Mouse (Mus musculus): ENCODE measurements around the gene Pnpla2.

The Pnpla2 gene

DNA sequence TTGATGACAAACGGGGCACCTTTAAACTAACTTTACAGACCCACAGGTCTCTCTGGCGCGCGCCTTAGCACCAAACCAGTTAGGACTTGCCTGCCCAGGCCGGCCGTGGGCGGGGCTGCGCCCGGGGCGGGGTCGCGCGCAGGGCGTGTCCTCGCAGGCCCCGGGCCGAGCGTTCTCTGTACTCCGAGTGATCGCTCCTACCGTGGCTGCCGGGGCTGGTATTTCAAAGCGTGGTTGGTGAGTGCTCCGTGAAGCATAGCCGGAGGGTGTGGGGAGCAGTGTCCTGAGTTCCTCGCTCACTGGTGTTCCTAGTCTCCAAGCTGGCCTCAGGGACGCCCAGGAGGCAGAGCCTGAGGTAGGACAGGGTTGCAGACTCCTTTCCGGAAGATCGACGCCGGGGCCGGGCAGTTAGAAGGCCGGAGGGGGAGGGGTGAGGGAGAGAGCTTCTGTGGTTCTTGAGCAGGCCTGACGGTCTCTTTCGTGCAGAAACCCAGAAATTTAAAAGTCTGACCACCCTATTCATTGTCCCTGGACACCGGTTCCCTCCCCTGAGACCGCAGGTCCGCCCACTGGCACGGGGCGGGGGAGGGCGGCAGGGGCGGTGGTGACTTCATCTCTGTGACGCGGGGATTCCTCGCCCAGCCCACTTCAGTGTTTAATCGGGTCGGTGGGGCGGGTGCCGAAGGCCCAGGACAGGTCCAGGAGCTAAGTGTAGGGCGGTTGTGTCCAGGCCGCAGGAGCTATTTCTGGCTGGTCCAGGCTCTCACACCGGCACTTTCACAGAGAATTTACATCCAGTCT is 12.4 kb downstream of the Pnpla2 start, which contains the start of gene Cd151:
Gene Cd151 (plus strand): TSS at position 163 of the 801 bp plus-strand sequence.
- DNase-seq (ENCODE audit: low spot score in 2 of 2): peak; percentile 78 to 81

DNA sequence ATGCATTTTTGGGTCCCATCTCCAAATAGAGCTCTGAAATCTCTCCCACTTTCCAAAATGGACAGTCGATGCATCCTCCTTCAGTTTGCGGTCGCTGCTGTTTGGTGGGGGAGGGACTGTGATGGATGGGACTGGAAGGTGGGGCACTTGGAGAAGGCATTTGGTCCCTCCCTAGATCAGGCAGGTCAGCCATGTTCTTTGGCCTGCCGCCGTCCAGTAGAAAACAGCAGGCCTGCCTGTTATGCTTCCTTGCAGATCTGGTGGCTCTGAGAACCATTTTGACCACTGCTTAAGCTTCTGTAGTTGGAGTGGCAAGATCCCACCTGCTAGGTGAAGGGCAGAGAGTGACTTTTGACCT is 13.1 kb downstream of the Pnpla2 start:
- DNase-seq (ENCODE audit: low spot score in 2 of 2): peak in 1 of 2 experiments; percentile 34

DNA sequence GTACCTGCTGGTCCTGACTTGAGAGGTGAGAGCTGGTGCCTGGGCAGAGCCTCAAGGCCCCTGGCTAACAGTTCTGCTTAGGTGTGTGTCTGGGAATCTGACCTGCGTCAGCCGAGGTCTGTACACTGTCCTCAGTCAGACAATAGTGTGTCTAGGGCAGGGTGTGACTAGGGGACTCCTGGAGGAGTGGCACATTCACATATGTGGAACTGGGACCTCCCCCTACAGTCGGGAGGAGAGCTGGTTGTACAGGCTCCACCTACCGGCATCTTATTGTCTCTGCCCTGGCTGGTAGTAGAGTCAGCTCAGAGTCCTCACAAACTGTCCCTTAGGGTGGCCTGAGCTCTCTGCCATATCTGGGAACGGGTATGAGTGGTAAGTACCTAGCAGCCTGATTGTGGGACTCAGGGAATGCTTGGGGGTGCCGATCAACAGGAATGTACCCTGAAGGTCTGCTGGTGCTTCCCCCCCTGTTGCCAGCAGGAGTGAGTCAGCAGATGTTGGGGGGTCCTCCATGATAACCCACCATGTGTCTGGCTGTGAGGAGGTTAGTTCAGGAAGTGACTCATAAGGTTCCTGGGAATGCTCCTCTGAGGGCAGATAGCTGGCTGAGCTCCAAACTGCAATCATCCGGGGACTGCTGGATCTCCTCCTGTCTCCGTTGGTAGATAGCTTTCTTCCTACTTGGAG is 13.7 kb downstream of the Pnpla2 start:
- DNase-seq (ENCODE audit: low spot score in 2 of 2): peak; percentile 72 to 84

DNA sequence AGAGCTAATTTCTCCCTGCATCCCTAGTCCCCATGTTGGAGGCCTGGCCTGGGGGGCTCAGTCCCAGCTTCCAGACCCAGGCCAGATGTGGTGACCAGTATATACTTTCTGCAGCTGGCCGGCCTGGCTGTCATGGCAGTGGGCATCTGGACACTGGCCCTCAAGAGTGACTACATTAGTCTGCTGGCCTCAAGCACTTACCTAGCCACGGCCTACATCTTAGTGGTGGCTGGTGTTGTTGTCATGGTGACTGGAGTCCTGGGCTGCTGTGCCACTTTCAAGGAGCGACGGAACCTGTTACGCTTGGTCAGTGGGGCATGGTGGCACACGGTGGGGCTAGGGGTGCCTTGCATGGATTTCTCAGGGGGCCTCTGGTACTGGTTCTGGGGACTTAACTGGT is 14.4 kb downstream of the Pnpla2 start:
- peak in 1 of 2 experiments; percentile 45 for DNase-seq (ENCODE audit: low spot score in 2 of 2)

DNA sequence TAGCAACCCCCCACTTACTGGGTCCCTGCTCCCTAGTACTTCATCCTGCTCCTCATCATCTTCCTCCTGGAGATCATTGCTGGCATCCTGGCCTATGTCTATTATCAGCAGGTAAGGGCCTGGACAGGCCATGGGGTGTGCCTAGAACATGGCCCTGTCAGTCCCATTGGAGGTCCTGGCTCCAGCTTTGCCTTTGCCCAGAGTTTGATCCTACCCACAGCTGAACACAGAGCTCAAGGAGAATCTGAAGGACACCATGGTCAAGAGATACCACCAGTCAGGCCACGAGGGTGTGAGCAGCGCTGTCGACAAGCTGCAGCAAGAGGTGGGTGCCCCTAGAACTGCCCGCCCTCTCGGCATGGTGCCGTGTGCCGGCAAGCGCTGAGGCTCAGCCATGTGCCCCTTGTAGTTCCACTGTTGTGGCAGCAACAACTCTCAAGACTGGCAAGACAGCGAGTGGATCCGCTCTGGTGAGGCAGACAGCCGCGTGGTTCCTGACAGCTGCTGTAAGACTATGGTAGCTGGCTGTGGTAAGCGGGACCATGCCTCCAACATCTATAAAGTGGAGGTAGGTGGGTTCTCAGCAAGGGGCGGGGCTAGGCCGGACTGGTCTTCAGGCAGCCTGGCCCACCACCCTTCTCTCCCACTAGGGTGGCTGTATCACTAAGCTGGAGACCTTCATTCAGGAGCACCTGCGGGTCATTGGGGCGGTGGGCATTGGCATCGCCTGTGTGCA is 15.1 kb downstream of the Pnpla2 start:
- DNase-seq (ENCODE audit: low spot score in 2 of 2): peak in 1 of 2 experiments; percentile 44

DNA sequence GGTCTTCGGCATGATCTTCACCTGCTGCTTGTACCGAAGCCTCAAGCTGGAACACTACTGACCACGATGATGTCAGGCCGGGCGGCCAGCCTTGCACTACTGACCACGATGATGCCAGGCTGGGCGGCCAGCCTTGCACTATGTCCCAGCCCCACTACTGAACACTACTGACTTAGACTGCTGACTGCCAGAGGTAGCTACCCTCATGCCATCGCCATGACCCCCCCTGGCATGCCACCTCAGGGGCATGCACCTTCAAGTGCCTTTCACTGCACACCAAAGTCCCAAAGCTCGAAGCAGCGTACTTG is 15.6 kb downstream of the Pnpla2 start:
- no peak for DNase-seq (ENCODE audit: low spot score in 2 of 2)

DNA sequence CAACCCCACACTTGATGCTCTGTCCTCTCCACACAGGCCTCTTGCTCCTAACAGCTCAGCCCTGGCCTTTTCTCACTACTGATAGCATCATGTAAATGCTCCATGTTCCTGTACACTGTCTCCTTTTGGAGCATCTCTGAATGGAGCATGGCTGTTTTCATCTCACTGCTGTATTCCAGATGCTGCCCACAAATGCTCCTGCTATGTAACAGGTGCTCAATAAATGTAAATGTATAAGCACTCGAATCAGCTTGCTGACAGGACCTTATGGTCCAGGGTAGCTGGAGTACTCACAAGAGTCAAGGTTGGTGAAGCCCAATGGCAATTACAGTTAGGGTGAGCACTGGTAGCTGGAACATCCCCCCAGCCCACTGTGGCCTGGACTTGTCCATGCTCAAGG is 16.2 kb downstream of the Pnpla2 start:
- DNase-seq (ENCODE audit: low spot score in 2 of 2): no peak

DNA sequence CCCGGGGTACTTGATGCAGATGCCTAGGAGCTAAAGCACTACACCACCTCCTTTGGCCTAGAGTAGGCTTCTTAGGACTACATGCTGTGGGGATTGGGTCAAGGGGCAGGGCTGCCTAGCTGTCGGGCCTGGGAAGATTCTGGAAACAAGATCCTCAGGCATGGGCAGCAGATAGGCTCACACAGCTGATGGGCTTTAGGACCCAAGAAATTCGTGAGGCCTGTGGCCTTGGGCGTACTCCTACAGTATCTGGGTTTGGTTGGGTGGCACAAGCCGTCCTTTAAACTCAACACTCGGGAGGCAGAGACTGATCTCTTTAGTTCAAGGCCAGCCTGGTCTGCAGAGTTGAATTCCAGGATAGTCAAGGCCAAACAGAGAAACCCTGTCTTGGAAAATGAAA is 17.2 kb downstream of the Pnpla2 start:
- DNase-seq (ENCODE audit: low spot score in 2 of 2): no peak

DNA sequence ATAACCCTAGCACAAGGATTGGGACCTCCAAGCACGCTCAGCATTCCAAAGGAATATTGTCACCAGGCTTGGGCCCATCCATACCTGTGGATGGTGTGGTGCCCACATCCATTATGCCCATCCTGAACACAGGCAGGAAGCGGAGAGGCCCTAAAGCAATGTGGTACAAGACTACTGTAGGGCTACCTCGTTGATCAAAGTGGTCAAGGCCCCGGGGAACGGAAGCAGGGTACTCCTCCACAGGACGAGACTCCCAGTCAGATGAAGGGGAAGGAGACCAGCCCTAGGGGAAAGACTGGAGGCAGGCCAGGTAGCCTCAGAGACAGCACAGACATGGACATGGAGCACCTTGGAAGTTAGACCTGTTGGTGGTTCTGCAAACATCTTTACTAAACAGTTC is 17.8 kb downstream of the Pnpla2 start:
- no peak for DNase-seq (ENCODE audit: low spot score in 2 of 2)

DNA sequence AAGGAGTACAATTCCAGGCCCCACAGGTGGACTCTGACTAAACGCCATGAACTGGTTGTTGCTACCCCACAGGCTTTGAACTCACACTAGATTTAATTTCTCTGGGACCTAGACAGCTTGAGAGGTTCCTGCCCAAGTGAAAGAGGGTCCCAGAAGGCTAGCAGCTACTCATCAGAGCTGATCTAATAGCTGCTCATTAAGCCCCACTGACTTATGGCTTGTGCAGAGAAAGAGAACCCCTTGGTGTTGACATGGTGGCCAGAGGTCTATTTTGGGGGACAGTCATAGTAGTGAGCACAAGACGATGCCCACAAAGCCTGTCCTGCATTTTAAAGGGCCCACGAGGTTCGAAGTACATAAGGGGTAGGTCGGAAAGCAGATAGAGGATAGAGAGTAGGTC is 19.2 kb downstream of the Pnpla2 start:
- no peak for DNase-seq (ENCODE audit: low spot score in 2 of 2)

DNA sequence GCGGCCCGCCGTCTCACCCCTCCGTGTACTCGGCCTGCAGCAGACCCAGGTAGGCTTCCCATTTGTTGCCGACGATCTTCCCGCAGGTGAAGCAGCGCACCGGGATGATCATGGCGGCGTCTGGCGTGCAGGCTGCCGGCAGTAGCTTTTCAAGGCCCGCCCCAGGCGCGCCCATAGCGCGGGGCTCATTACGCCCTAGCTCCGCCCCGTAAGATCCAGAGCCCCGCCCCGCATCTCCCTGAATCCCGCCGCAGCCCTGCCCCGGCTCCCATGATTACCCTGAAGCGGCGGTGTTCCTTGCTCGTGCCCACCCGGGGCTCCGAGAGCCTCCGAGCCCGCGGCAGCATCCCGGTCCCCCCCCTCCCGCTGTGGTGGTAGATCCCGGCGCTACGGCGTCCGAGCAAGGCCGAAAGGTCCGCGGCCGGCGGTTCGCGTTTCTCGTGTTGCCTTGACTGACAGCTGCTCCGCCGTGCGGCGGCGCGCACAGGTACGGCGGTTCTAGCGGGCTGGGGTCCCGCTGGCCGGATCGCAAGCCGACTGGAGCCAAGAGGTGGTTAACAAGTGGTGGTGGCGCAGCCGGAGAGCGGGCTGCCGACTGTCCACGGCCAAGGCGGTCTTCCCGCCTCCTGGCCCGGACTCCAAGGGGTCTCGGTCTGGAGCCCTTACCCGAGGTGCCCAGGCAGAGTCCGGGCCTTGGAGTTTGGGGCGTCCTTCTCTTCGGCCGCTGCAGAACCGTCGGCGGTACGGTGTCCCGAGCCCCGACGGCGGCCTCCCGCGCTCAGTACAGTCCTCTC is 20.2 kb downstream of the Pnpla2 start, which contains the start of the genes Polr2l and Tspan4:
Gene Polr2l (minus strand): TSS at position 122 of the 794 bp plus-strand sequence.
Gene Tspan4 (plus strand): TSS at position 230 of the 794 bp plus-strand sequence.
- peak; percentile 89 to 91 for DNase-seq (ENCODE audit: low spot score in 2 of 2)

DNA sequence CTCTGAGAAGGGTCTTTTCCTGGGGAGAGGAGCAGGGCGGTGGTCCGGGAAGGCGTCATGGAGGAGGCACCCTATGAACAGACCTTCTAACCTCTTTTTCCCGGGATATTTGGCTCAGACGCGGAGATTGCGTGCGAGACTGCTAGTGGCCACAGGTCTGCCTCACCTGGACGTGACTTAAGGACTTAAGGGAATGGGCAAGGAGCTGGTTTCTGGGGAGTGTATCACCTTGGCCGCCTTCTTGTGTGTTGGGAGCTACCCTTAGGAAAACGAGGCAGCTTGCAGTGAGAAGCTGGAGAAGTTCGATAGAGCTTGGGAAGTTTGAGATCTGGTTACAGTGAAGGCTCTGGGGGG is 20.8 kb downstream of the Pnpla2 start:
- peak in 1 of 2 experiments; percentile 40 for DNase-seq (ENCODE audit: low spot score in 2 of 2)

DNA sequence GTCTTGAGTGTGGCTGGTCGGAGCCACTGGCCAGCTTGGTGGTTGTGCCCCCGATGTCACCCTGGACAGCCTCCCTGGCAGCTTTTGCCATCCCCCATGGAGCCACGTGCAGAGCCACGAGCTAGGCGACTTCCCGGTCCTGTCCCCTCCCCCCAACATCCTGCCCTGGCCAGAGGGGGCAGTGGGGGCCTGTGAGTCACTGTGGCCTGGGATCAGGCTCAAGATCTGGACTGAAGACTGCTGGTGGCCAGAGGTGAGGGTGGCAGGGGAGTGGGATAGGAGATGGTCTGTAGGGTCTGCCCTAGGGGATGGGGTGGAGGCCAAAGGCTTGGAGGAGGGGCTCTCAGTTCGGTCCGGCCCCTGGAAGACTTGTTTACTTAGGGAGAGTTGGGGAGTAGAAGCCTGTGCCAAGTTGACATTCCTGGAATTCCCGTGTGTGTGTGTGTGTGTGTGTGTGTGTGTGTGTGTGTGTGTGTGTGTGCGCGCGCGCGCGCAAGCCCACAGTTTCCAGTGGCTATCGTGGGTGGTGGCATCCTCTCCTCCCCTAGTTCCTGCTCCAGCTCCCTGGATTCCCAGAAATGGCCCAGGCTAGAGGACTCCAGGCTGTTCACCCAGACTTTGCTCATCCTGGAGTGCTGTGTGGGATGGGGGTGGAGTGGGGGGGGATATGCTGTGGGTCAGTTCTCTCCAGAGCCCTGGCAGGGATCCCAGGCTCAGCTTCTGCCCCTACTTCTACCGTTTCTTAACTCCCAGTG is 21.4 kb downstream of the Pnpla2 start:
- peak; percentile 69 to 76 for DNase-seq (ENCODE audit: low spot score in 2 of 2)

DNA sequence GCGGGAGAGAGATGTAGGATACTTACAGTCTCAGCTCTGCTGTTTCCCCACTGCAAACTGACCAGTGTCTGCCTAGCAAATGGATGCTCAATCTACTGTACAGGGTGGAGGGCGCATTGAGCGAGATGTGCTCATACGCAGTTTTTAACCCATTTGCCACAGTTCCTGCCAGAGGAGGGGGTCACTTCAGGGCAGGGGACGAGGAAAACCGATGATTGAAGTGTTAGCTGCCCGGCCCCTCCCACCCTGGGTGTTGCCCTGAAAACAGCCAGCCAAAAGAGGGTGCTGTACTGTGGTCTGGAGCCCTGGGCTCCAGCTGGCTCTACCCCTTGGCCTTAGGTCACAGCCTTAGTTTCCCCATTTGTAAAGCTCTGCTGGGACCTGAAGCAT is 22.0 kb downstream of the Pnpla2 start:
- DNase-seq (ENCODE audit: low spot score in 2 of 2): no peak

DNA sequence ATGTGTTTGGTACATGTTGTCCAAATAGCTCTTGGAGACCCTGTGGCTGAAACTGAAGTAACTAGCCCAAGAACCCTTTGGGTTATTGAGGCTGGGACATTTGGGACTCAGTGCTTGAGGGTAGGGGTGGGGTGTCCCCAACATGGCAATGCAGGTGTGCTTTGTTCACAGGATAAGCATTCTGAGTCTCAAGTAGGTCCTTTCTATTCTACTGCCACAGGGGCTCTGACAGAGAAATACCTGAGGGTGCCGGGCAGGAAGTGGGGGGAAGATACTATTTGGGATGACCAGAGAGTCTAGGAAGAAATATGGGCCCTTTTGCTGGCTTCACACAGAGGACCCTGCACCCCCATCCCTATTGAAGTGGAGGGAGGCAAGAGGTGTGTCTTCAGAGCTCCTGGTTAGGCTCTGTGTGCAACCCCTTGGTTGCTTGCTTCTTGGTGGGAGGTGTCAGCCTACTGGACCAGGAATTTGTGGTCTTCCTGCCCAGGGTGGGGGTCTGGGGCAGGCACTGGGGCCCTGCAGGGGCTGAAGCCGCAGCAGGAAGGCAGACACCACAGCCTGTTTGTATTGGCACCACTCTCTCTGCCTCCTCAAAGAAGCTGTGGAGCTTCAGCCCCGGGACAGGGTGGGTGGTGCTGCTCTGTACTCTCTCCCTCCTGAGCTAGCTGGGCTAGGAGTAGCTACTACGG is 22.7 kb downstream of the Pnpla2 start:
- no peak for DNase-seq (ENCODE audit: low spot score in 2 of 2)

DNA sequence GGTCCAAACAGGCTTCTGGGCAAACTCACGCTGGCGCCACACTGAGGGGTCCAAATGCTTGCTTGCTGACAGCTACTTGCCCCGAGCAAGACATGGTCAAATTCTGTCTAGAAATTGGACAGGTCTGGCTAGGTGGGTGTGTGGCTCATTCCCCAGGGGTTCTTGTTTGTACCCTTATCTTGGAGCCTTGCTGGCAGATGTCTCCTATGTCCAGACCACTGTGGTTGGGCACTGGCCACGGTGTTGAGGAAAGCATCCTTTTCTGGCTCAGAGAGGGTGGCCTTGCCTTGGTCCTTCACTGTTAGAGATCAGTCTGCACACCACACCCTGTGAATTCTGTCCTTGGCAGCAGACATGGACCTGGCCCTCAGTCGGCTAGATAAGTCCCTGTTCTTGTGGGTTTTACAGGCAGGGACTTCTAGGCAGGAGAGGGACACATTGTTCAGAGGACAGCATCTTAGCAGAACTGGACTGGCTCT is 23.3 kb downstream of the Pnpla2 start:
- DNase-seq (ENCODE audit: low spot score in 2 of 2): no peak

DNA sequence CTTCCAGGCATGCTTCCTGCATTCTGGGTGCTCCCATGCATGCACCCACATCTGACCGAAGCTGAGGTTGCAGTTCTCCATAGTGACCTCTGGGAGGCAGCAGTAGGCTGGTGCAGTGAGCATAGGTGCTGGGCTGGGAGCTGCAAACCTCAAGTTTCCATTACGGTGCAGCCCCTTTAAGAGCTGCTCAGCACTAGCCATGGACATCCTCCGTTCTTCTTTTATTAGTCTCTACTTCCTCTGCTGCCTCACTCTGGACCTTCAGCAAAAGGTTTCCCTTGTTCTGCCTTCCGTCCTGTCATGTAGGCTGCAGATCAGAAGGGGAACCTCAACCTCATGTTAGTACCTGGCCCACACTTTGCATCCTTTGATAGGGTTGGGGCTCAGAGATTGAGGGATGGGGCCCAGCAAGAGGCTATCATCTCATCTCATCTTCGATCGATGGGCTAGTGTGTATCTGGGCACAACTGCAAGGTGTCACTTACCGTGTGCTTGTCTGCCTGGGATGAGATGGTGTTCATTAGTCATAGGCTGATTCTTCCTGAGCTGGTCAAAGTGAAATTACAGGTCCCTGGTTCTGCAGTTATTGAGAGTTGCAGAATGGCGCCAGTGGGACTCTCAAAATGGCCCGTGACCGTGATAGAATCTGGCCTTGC is 26.0 kb downstream of the Pnpla2 start:
- DNase-seq (ENCODE audit: low spot score in 2 of 2): peak; percentile 76 to 86

DNA sequence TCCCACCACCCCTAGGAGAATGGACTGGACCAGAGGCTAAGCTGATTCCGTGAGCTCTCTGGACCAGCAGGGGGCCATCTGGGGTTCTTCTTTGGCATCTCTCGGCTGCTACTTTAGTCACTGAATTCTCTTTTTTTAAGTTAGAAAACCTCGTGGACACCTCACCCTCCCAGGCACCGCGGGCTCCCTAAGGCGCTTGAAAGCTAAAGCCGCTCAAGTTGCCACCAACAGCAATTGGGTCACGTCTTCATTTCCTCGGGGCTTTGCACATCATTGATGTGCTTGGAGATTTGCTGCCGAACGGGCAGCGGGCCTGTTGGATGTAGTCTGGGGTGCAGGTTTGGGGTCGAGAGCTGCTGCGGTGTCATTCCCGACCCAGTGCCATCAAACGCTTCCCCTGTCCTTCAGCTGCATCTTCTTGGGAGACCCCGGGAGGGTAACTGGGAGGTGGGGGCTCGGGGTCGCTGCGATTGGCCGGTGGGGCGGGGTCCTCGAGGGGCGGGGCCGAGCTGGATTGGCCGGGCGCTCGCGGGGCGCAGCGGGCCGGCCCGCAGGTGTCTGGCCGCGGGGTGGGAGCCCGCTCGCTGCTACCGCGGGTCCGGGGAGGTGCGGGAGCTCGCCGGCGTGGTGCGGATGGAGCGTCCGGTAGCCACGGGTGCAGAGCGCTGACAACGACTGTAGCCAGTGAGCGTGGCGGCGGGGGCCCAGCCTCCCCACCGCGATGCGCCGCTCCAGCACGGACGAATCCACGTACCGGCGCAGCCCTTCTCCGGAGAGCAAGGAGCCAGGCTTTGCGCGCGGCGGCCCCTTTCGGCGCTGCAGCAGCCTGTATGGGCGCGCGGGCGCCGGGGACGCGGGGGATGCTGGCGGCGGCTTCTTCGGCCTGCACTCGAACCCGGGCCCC is 26.8 kb downstream of the Pnpla2 start:
- DNase-seq (ENCODE audit: low spot score in 2 of 2): peak; percentile 75

DNA sequence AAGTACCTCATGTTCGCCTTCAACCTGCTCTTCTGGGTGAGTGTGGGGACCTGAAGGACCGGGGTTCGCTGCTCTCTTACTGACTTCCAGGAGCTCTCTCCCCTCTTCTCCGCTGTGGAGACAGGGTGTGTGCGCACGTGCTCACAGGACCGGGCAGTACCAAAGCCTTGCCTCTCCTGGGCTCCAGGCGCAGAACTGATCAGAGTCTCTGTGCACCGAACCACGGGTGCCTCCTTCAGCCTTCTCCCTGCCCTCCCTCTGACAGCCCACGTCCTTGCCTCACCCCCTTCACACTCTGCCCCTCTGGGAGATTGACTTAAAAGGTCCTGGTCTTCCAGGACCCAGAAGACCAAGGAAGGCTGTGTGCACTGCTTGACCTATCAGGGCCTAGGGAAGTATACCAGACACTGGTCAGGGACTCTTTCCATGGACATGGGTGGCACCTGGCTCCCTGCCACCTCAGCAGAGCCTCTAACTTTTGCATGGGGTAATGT is 27.6 kb downstream of the Pnpla2 start:
- DNase-seq (ENCODE audit: low spot score in 2 of 2): no peak

Measured in right cerebral cortex, postnatal 10 days (tissue).